Mouse (Mus musculus): ENCODE data around the gene Dmwd. TPM values are rescaled to one million over a fixed set of nuclear protein-coding genes. Genes with fewer than 3 reads are reported as not detected.
A peak's percentile ranks its signal among the peaks of the same experiment; 100 is the strongest.

Gene Dmwd
- polyA plus RNA-seq, 1 experiment from 2014 or later, result 23.6 TPM

- 0 out of 2 replicates have a peak, but pooled peaks cover 9% of the 10 kb centered on the region for H3K27me3 ChIP-seq
- no peak overlapping the region for H3K9ac ChIP-seq
- H3K4me3 ChIP-seq, result no peak overlapping the region
- no peak overlapping the region for H3K27ac ChIP-seq
- ATAC-seq (ENCODE audit: low FRiP score), result no peak
- H3K36me3 ChIP-seq, result no peaks in the 10 kb centered on the region
- peaks cover 42% of the 10 kb centered on the region for H3K4me1 ChIP-seq
- H3K9me3 ChIP-seq (replicated peaks), result no peaks in the 10 kb centered on the region
- no peak overlapping the region for H3K4me2 ChIP-seq (replicated peaks)
Measured at GRCm38 (mm10) chr7:19097863-19098262, 21.8 kb downstream of the Dmwd start.

GRCm38 (mm10) chr7:19098811-19099210, 22.8 kb downstream of the Dmwd start:
- H3K9ac ChIP-seq, result no peak overlapping the region
- H3K27me3 ChIP-seq, result 0 out of 2 replicates have a peak, but pooled peaks cover 9% of the 10 kb centered on the region
- no peak for ATAC-seq (ENCODE audit: low FRiP score)
- no peak overlapping the region for H3K4me2 ChIP-seq (replicated peaks)
- no peaks in the 10 kb centered on the region for H3K9me3 ChIP-seq (replicated peaks)
- peaks cover 33% of the 10 kb centered on the region for H3K4me1 ChIP-seq
- no peak overlapping the region for H3K27ac ChIP-seq
- H3K36me3 ChIP-seq, result no peaks in the 10 kb centered on the region
- H3K4me3 ChIP-seq, result no peak overlapping the region
- WGBS, result 65% methylated on average over 7 of the region's 7 CpGs

DNA sequence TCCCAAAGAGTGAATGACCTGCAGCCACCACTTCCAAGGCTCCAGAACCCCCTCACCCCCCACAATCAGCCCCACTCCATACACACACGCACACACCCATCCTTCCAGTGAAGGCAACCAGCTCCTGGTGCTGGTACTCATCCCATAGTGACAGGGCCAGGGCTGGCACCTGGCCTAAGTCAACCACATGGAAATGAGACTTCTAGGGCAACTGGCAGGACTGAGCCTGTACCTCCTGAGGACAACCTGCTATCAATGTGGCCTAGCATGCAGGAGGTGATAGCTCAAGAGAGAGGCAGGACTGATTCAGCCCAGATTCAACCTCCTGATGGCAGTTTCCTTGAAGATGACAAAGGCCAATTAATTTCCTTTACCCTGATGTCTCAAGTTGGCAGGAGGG, 24.3 kb downstream of the Dmwd start:
- no peaks in the 10 kb centered on the region for H3K9me3 ChIP-seq (replicated peaks)
- H3K4me3 ChIP-seq, result no peak overlapping the region
- 94% methylated on average over 1 of the region's 1 CpGs for WGBS
- no peak for ATAC-seq (ENCODE audit: low FRiP score)
- no peak overlapping the region for H3K27ac ChIP-seq
- peaks cover 24% of the 10 kb centered on the region for H3K4me1 ChIP-seq
- 0 out of 2 replicates have a peak, but pooled peaks cover 2% of the 10 kb centered on the region for H3K27me3 ChIP-seq
- no peak overlapping the region for H3K4me2 ChIP-seq (replicated peaks)
- H3K9ac ChIP-seq, result no peak overlapping the region
- H3K36me3 ChIP-seq, result no peaks in the 10 kb centered on the region

GRCm38 (mm10) chr7:19103741-19104140, 27.7 kb downstream of the Dmwd start:
- ATAC-seq (ENCODE audit: low FRiP score), result no peak

DNA sequence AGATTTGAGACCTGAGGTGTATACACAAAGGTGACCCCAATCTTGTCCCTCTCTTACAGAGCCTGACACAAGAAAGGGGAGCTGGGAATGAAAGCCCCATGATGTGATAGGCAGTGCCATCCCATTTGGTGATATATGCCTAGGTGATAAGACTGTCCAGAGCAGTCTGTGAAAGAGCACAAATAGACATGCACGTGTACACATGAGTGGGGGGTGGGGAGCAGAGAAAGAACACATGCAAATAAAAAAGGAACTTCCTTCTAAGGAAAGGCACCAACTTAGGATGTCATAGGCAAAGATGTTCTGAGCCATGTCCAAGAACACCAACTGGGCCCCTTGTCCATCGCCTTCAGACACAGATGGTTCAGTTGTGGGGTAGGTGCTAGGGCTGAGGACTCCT, 28.5 kb downstream of the Dmwd start:
- no peak for ATAC-seq (ENCODE audit: low FRiP score)
- Histone ChIP-seq H3K27ac (no peak overlapping the region), H3K4me3 (no peak overlapping the region), H3K4me2 (replicated peaks) (no peak overlapping the region), H3K36me3 (no peaks in the 10 kb centered on the region), H3K4me1 (no peaks in the 10 kb centered on the region), H3K9ac (no peak overlapping the region), H3K9me3 (replicated peaks) (no peaks in the 10 kb centered on the region), H3K27me3 (no peaks in the 10 kb centered on the region)
- WGBS, result 88% methylated on average over 2 of the region's 2 CpGs

More at GRCm38 (mm10) chr7:19103741-19104140, 27.7 kb downstream of the Dmwd start:
- Histone ChIP-seq H3K9ac (no peak overlapping the region), H3K27ac (no peak overlapping the region), H3K9me3 (replicated peaks) (no peaks in the 10 kb centered on the region), H3K36me3 (no peaks in the 10 kb centered on the region), H3K4me2 (replicated peaks) (no peak overlapping the region), H3K4me3 (no peak overlapping the region), H3K27me3 (no peaks in the 10 kb centered on the region), H3K4me1 (0 out of 2 replicates have a peak, but pooled peaks cover 3% of the 10 kb centered on the region)

DNA sequence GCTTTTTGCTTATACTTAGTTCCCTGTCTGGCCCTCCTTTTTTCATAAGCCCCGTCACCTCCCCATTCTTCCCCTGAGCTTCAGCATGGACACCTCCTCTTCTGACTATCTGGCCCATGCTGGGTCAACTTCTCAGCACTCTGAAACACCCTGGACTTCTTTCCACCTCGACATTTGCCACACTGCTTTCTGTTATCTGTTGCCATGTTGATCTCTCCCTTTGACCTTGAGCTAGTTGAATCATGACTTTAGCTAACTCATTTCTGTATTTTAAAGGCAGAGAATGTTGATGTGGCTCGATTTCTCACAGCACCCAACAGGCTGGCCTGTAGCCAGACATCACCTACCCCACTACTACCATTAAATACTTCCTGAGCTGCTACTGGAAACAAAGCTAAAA, 31.4 kb downstream of the Dmwd start:
- Histone ChIP-seq H3K4me1 (no peaks in the 10 kb centered on the region), H3K27me3 (no peaks in the 10 kb centered on the region), H3K4me2 (replicated peaks) (no peak overlapping the region), H3K9ac (no peak overlapping the region), H3K9me3 (replicated peaks) (no peaks in the 10 kb centered on the region), H3K4me3 (no peak overlapping the region), H3K36me3 (no peaks in the 10 kb centered on the region), H3K27ac (no peak overlapping the region)
- WGBS, result 72% methylated on average over 3 of the region's 3 CpGs
- ATAC-seq (ENCODE audit: low FRiP score), result no peak

GRCm38 (mm10) chr7:19109565-19109964, 33.5 kb downstream of the Dmwd start:
- H3K4me3 ChIP-seq, result no peak overlapping the region
- H3K27me3 ChIP-seq, result no peaks in the 10 kb centered on the region
- H3K4me1 ChIP-seq, result no peaks in the 10 kb centered on the region
- no peaks in the 10 kb centered on the region for H3K36me3 ChIP-seq
- H3K9ac ChIP-seq, result no peak overlapping the region
- H3K4me2 ChIP-seq (replicated peaks), result no peak overlapping the region
- H3K9me3 ChIP-seq (replicated peaks), result no peaks in the 10 kb centered on the region
- ATAC-seq (ENCODE audit: low FRiP score), result no peak
- no peak overlapping the region for H3K27ac ChIP-seq
- 97% methylated on average over 1 of the region's 1 CpGs for WGBS

DNA sequence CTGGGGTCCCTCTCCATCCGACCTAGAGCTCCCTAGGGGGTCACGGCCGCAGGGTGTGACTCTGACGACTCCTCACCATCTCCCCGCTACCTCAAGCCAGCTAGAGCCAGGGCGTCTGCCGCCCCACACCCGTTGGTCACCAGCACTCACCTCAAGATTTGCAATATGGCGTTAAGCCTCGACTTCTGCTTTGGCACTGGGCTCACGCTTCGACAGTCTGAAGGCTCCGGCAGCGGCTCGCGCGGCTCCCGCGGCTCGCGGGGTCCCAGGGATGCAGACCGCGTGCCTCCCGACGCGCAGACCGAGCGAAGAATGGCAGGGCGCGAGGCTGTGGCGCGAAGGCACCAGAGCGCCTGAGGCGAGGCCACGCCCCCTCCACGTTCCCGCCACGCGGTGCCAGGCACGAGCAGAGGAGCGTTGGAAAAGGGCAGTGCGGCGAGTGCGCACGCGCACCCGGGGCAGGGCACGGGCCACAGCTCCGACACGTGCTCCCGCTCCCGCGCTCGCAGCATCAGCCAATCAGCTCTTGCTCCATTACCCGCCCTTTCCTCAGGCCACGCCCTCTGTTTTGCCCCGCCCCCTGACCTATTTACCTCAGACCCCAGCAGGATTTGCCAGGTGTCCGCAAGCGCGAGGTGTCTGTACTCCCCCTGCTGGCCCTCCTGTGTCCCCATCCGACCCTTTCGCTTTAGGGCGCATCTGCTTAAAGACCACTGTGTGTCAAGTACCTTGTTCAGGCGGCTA, 42.2 kb downstream of the Dmwd start, which contains the start of gene Gm4969:
Gm4969 (minus strand) TSS at position 341 of the 744 bp plus-strand sequence.
- Histone ChIP-seq H3K27ac (no peak within 1 kb of the TSS), H3K27me3 (peaks cover 12% of the 10 kb centered on the region; the same call in 1 of the 2 replicates), H3K36me3 (no peaks in the 10 kb centered on the region), H3K4me1 (peaks cover 17% of the 10 kb centered on the region), H3K4me2 (replicated peaks) (peak within 1 kb of the TSS; percentile 48), H3K4me3 (peak within 1 kb of the TSS; percentile 16), H3K9me3 (replicated peaks) (peaks cover 8% of the 10 kb centered on the region; the same call in 1 of the 2 replicates), H3K9ac (no peak within 1 kb of the TSS)
- 17% methylated on average over 64 of the region's 64 CpGs for WGBS
- peak; percentile 14; the same call in 1 of the 2 replicates for ATAC-seq (ENCODE audit: low FRiP score)

GRCm38 (mm10) chr7:19119083-19119482, 43.1 kb downstream of the Dmwd start:
- peak; percentile 44; the same call in 1 of the 2 replicates for ATAC-seq (ENCODE audit: low FRiP score)

DNA sequence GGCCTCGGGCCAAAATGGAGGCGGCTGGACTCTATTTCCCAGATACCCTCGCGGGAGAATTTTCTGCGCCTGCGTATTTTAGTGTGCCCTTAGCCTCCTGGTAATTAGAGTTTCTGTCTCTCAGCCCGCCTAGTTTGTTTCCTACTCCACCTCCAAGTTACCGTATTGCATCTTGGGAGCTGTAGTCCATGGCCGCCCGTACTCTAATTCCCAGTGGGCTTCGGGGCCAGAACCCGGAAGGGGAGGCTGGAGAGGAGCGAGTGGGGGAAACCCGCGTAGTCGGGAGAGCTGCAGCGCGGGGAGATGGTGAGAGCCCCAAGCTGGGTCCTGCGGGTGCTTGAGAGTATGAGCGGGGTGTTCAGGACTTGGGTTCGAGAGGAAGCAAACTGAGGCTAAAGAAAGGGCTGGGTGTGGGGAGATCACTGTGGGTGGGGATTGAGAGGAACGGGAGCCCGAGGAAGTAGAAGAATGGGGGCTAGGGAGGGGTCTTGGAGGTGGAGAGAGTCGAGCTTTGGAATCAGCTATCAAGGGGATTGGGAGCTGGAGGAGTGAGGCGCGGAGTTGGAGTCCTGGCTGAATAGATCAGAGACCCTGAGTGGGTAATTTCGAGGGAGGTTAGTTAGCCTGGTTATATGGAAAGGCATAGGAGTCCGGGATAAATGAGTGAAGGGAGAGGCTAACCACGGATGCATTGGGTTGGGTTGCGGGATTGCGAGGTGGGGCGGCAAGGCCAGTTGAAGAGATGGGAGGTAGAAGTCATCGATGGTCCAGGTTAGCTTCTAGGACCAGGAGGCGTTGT, 43.8 kb downstream of the Dmwd start, which contains the start of gene Fbxo46:
Fbxo46 (plus strand) TSS at position 229 of the 799 bp plus-strand sequence.
- H3K27me3 ChIP-seq, result peaks cover 12% of the 10 kb centered on the region; the same call in 1 of the 2 replicates
- 3% methylated on average over 34 of the region's 34 CpGs for whole genome bisulfite sequencing
- H3K4me3 ChIP-seq, result peak within 1 kb of the TSS; percentile 47
- peaks cover 8% of the 10 kb centered on the region; the same call in 1 of the 2 replicates for H3K9me3 ChIP-seq (replicated peaks)
- ATAC-seq (ENCODE audit: low FRiP score), result peak; percentile 97
- H3K4me1 ChIP-seq, result peaks cover 17% of the 10 kb centered on the region
- peak within 1 kb of the TSS; percentile 19; the same call in 1 of the 2 replicates for H3K27ac ChIP-seq
- H3K36me3 ChIP-seq, result no peaks in the 10 kb centered on the region
- H3K9ac ChIP-seq, result peak within 1 kb of the TSS; percentile 64
- H3K4me2 ChIP-seq (replicated peaks), result peak within 1 kb of the TSS; percentile 73

More at GRCm38 (mm10) chr7:19119083-19119482, 43.1 kb downstream of the Dmwd start:
- Histone ChIP-seq H3K27ac (no peak overlapping the region), H3K4me3 (no peak overlapping the region), H3K4me2 (replicated peaks) (no peak overlapping the region), H3K9me3 (replicated peaks) (peaks cover 8% of the 10 kb centered on the region; the same call in 1 of the 2 replicates), H3K4me1 (peaks cover 17% of the 10 kb centered on the region), H3K9ac (no peak overlapping the region), H3K36me3 (no peaks in the 10 kb centered on the region), H3K27me3 (peaks cover 12% of the 10 kb centered on the region; the same call in 1 of the 2 replicates)
- 92% methylated on average over 8 of the region's 8 CpGs for WGBS

DNA sequence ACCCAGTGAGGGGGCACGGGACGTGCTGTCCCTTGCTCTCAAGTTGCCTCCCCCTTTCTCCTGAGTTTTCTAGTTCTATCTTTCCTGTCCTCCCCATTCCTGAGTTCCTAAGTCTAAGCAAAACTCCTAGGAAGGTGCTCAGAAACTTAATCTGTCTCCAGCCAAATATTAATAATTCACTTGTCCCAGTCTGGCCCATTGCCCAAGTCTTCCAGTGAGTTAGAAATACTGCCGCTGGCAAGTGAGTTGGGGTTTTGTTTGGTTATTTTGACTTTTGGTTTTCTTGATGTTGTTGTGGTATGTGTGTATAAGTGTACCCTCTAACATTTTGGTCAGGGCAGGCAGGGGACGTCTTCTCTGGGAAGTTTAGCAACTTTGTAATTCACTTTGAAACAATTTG, 45.7 kb downstream of the Dmwd start:
- WGBS, result 87% methylated on average over 4 of the region's 4 CpGs

GRCm38 (mm10) chr7:19124713-19125112, 48.7 kb downstream of the Dmwd start:
- WGBS, result 85% methylated on average over 6 of the region's 6 CpGs
- H3K4me2 ChIP-seq (replicated peaks), result no peak overlapping the region

More for the DNA sequence above, 45.7 kb downstream of the Dmwd start:
- ATAC-seq (ENCODE audit: low FRiP score), result no peak
- Histone ChIP-seq H3K27me3 (peaks cover 12% of the 10 kb centered on the region; the same call in 1 of the 2 replicates), H3K4me3 (no peak overlapping the region), H3K27ac (no peak overlapping the region), H3K9ac (no peak overlapping the region), H3K36me3 (no peaks in the 10 kb centered on the region), H3K9me3 (replicated peaks) (peaks cover 8% of the 10 kb centered on the region; the same call in 1 of the 2 replicates), H3K4me2 (replicated peaks) (no peak overlapping the region), H3K4me1 (peaks cover 17% of the 10 kb centered on the region)

More at GRCm38 (mm10) chr7:19124713-19125112, 48.7 kb downstream of the Dmwd start:
- Histone ChIP-seq H3K4me1 (peaks cover 12% of the 10 kb centered on the region), H3K9me3 (replicated peaks) (no peaks in the 10 kb centered on the region), H3K4me3 (no peak overlapping the region), H3K27ac (0 out of 2 replicates have a peak overlapping the region, but pooled peaks have one; percentile 5), H3K36me3 (0 out of 2 replicates have a peak, but pooled peaks cover 6% of the 10 kb centered on the region), H3K9ac (no peak overlapping the region), H3K27me3 (no peaks in the 10 kb centered on the region)
- no peak for ATAC-seq (ENCODE audit: low FRiP score)

Data from hindbrain, embryonic 12.5 days (tissue).